Mouse (Mus musculus): ENCODE results near the gene Anxa6. TPM values are rescaled to one million over a fixed set of nuclear protein-coding genes. Genes with fewer than 3 reads are reported as not detected.

Gene Anxa6
- polyA plus RNA-seq, 1 experiment, result 130 TPM

GRCm38 (mm10) chr11:55060802-55061201 lies 27.6 kb upstream of the Anxa6 start:
- Histone ChIP-seq H3K36me3 (ENCODE audit: control insufficient read depth, insufficient read depth, low read length) (0 out of 2 replicates have a peak, but pooled peaks cover 3% of the 10 kb centered on the region), H3K4me1 (replicated peaks; ENCODE audit: control insufficient read depth, insufficient read depth, low read length) (no peaks in the 10 kb centered on the region), H3K27me3 (ENCODE audit: control insufficient read depth, insufficient read depth, low read length) (no peaks in the 10 kb centered on the region), H3K4me3 (ENCODE audit: control insufficient read depth, insufficient read depth, low read length) (no peak overlapping the region), H3K27ac (ENCODE audit: control insufficient read depth, insufficient read depth, low read length) (no peak overlapping the region)
- TF ChIP-seq CTCF (IDR thresholded peaks at IDR 0.05; ENCODE audit: borderline replicate concordance, control insufficient read depth, extremely low read depth, insufficient read depth, low read length, poor library complexity) (no peak), POLR2A (IDR thresholded peaks at IDR 0.05; ENCODE audit: control insufficient read depth, extremely low read depth, insufficient read depth, low read length, poor library complexity) (no peak)
- DNase-seq, result no peak
- WGBS, result 94% methylated on average over 5 of the region's 5 CpGs

DNA sequence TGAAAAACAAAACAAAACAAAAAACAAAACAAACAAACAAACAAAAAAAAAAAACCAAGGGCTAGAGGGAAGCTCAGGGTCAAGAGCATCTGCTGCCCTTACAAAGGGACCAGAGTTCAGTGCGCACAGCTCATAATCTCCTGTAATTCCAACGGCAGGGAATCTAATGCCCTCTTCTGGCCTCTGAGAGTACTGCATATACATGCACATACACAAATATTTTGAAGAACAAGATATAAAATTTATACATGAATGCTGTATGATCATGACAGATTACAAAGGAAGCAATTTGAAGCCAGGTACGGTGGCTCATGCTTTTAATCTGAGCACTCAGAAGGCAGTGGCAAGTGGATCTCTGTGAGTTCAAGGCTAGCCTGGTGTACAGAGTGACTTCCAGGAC lies 24.3 kb upstream of the Anxa6 start:
- no peaks in the 10 kb centered on the region for H3K27me3 ChIP-seq (ENCODE audit: control insufficient read depth, insufficient read depth, low read length)

DNA sequence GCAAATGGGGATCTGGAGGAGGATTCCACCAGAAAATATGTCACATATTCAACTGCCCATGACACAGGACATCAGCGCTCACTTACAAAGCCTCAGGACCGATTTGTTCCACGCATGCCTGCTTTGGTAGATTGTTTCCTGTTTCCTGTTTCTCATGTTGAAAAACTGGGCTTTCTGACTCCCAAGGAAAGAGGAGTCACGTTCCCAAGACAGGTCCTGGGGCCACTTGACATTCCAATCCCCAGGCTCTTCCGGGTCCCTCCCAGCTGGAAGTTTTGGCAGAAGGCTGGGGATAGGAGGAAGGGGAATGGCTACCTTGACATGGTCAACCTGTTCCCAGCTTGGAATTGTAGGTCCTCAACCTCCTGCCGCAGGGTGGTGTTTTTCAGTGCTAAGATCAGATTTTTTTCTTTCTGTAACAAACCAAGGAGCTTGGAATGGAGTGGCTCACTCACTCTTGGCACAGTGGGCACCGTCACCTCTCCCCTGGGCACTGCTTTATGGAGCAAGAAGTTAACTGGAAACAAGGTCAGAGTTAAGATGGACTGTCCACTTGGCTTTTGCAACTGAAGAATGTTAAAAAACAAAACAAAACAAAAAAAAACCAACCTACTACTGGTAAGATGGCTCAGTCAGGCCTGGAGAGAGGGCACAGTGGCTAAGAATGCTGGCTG lies 17.7 kb upstream of the Anxa6 start:
- H3K27ac ChIP-seq (ENCODE audit: control insufficient read depth, insufficient read depth, low read length), result no peak overlapping the region
- TF ChIP-seq POLR2A (IDR thresholded peaks at IDR 0.05; ENCODE audit: control insufficient read depth, extremely low read depth, insufficient read depth, low read length, poor library complexity) (no peak), CTCF (IDR thresholded peaks at IDR 0.05; ENCODE audit: borderline replicate concordance, control insufficient read depth, extremely low read depth, insufficient read depth, low read length, poor library complexity) (no peak)
- DNase-seq, result no peak
- H3K4me3 ChIP-seq (ENCODE audit: control insufficient read depth, insufficient read depth, low read length), result no peak overlapping the region
- peaks cover 19% of the 10 kb centered on the region for H3K36me3 ChIP-seq (ENCODE audit: control insufficient read depth, insufficient read depth, low read length)
- no peaks in the 10 kb centered on the region for H3K4me1 ChIP-seq (replicated peaks; ENCODE audit: control insufficient read depth, insufficient read depth, low read length)
- 94% methylated on average over 7 of the region's 7 CpGs for WGBS
- H3K27me3 ChIP-seq (ENCODE audit: control insufficient read depth, insufficient read depth, low read length), result no peaks in the 10 kb centered on the region

More for the DNA sequence above, 24.3 kb upstream of the Anxa6 start:
- Histone ChIP-seq H3K4me1 (replicated peaks; ENCODE audit: control insufficient read depth, insufficient read depth, low read length) (no peaks in the 10 kb centered on the region), H3K27ac (ENCODE audit: control insufficient read depth, insufficient read depth, low read length) (no peak overlapping the region), H3K36me3 (ENCODE audit: control insufficient read depth, insufficient read depth, low read length) (peaks cover 8% of the 10 kb centered on the region; the same call in 1 of the 2 replicates), H3K4me3 (ENCODE audit: control insufficient read depth, insufficient read depth, low read length) (no peak overlapping the region)
- TF ChIP-seq CTCF (IDR thresholded peaks at IDR 0.05; ENCODE audit: borderline replicate concordance, control insufficient read depth, extremely low read depth, insufficient read depth, low read length, poor library complexity) (no peak), POLR2A (IDR thresholded peaks at IDR 0.05; ENCODE audit: control insufficient read depth, extremely low read depth, insufficient read depth, low read length, poor library complexity) (no peak)
- 89% methylated on average over 3 of the region's 3 CpGs for WGBS
- DNase-seq, result no peak

GRCm38 (mm10) chr11:55046600-55046999 lies 13.4 kb upstream of the Anxa6 start:
- Histone ChIP-seq H3K36me3 (ENCODE audit: control insufficient read depth, insufficient read depth, low read length) (peaks cover 13% of the 10 kb centered on the region), H3K4me3 (ENCODE audit: control insufficient read depth, insufficient read depth, low read length) (no peak overlapping the region), H3K27ac (ENCODE audit: control insufficient read depth, insufficient read depth, low read length) (no peak overlapping the region), H3K27me3 (ENCODE audit: control insufficient read depth, insufficient read depth, low read length) (no peaks in the 10 kb centered on the region), H3K4me1 (replicated peaks; ENCODE audit: control insufficient read depth, insufficient read depth, low read length) (no peaks in the 10 kb centered on the region)
- WGBS, result 43% methylated on average over 5 of the region's 5 CpGs
- TF ChIP-seq CTCF (IDR thresholded peaks at IDR 0.05; ENCODE audit: borderline replicate concordance, control insufficient read depth, extremely low read depth, insufficient read depth, low read length, poor library complexity), result peak; percentile 73; the same call in 1 of the 2 replicates
- TF ChIP-seq POLR2A (IDR thresholded peaks at IDR 0.05; ENCODE audit: control insufficient read depth, extremely low read depth, insufficient read depth, low read length, poor library complexity), result no peak
- DNase-seq, result peak; percentile 76

GRCm38 (mm10) chr11:55041348-55041747 lies 8.1 kb upstream of the Anxa6 start:
- TF ChIP-seq CTCF (IDR thresholded peaks at IDR 0.05; ENCODE audit: borderline replicate concordance, control insufficient read depth, extremely low read depth, insufficient read depth, low read length, poor library complexity), result no peak
- TF ChIP-seq POLR2A (IDR thresholded peaks at IDR 0.05; ENCODE audit: control insufficient read depth, extremely low read depth, insufficient read depth, low read length, poor library complexity), result no peak
- no peak overlapping the region for H3K4me3 ChIP-seq (ENCODE audit: control insufficient read depth, insufficient read depth, low read length)
- no peaks in the 10 kb centered on the region for H3K36me3 ChIP-seq (ENCODE audit: control insufficient read depth, insufficient read depth, low read length)
- WGBS, result 92% methylated on average over 4 of the region's 4 CpGs
- H3K27me3 ChIP-seq (ENCODE audit: control insufficient read depth, insufficient read depth, low read length), result no peaks in the 10 kb centered on the region
- peak; percentile 24 for DNase-seq
- no peak overlapping the region for H3K27ac ChIP-seq (ENCODE audit: control insufficient read depth, insufficient read depth, low read length)
- peaks cover 2% of the 10 kb centered on the region; the same call in 1 of the 2 replicates for H3K4me1 ChIP-seq (replicated peaks; ENCODE audit: control insufficient read depth, insufficient read depth, low read length)

DNA sequence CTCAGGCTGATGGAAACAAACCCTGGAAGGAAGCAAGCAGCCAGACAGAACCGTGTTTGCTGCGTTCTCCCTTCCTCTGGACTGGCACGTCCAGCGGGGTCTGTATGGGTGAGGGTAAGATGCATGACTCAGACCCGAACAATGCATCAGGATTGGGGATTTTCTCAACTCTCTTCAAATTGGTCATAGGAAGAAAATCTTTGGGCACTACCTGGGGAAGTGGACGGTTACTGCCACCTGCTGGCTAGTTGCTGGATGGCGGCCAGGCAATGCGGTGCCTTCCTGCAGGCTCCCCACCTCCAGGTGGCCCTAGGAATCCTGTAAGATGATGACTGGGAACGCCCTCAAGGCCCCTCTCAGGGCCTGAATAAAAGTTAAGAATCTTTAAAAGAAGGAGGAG lies 6.3 kb upstream of the Anxa6 start:
- H3K27me3 ChIP-seq (ENCODE audit: control insufficient read depth, insufficient read depth, low read length), result no peaks in the 10 kb centered on the region
- WGBS, result 4% methylated on average over 9 of the region's 9 CpGs
- H3K4me3 ChIP-seq (ENCODE audit: control insufficient read depth, insufficient read depth, low read length), result no peak overlapping the region
- H3K27ac ChIP-seq (ENCODE audit: control insufficient read depth, insufficient read depth, low read length), result no peak overlapping the region
- peak; percentile 84 for DNase-seq
- TF ChIP-seq POLR2A (IDR thresholded peaks at IDR 0.05; ENCODE audit: control insufficient read depth, extremely low read depth, insufficient read depth, low read length, poor library complexity) (no peak), CTCF (IDR thresholded peaks at IDR 0.05; ENCODE audit: borderline replicate concordance, control insufficient read depth, extremely low read depth, insufficient read depth, low read length, poor library complexity) (peak; percentile 88)
- H3K4me1 ChIP-seq (replicated peaks; ENCODE audit: control insufficient read depth, insufficient read depth, low read length), result peaks cover 2% of the 10 kb centered on the region; the same call in 1 of the 2 replicates
- no peaks in the 10 kb centered on the region for H3K36me3 ChIP-seq (ENCODE audit: control insufficient read depth, insufficient read depth, low read length)
